Mouse (Mus musculus) lung, postnatal 0 days (tissue): Measurements from ENCODE around the gene Pkmyt1.

Experiments used
- CTCF ChIP-seq: IDR thresholded peaks from 2 replicates; pipeline ENCODE4 v1.5.1; 2016; ENCODE audit warnings: antibody characterized with exemption, mild to moderate bottlenecking
- EP300 ChIP-seq: IDR thresholded peaks from 2 replicates; pipeline ENCODE4 v1.6.1; 2016; ENCODE audit warnings: antibody characterized with exemption, mild to moderate bottlenecking, control low read depth

- no peak for TF ChIP-seq CTCF
- no peak for TF ChIP-seq EP300
Measured at GRCm38 (mm10) chr17:23730441-23730840, 4.3 kb downstream of the Pkmyt1 start.
